Mouse (Mus musculus) testis, adult 2 months (tissue): ENCODE results near the gene Kcnd3. TPM values are rescaled to one million over a fixed set of nuclear protein-coding genes. Genes with fewer than 3 reads are reported as not detected.

Experiments
- H3K27ac ChIP-seq: fragments of 200-500 bp; 2 replicates; pipeline ENCODE4 v1.5.1; 2012; ENCODE audit warnings: low read depth, low read length; ENCODE audit not compliant: control insufficient read depth, insufficient read depth
- H3K27me3 ChIP-seq: fragments of 200-500 bp; 2 replicates; pipeline ENCODE4 v1.6.1; 2012; ENCODE audit warnings: mild to moderate bottlenecking, low read length, moderate library complexity; ENCODE audit not compliant: control insufficient read depth, insufficient read depth
- H3K36me3 ChIP-seq: fragments of 200-500 bp; 2 replicates; pipeline ENCODE4 v1.6.1; 2012; ENCODE audit warnings: mild to moderate bottlenecking, low read length; ENCODE audit not compliant: control insufficient read depth, insufficient read depth
- H3K4me1 ChIP-seq: fragments of 200-500 bp; 2 replicates; pipeline ENCODE4 v1.6.1; 2012; ENCODE audit warnings: low read length; ENCODE audit not compliant: control insufficient read depth, insufficient read depth
- H3K4me3 ChIP-seq: fragments of 200-500 bp; 2 replicates; pipeline ENCODE4 v1.5.1; 2012; ENCODE audit warnings: low read depth, mild to moderate bottlenecking, low read length, moderate library complexity, mixed read lengths; ENCODE audit not compliant: control insufficient read depth
- CTCF ChIP-seq: fragments of 200-500 bp; IDR thresholded peaks from 2 replicates; pipeline ENCODE4 v1.5.1; 2012; ENCODE audit warnings: low read depth, mild to moderate bottlenecking, inconsistent platforms, low read length, moderate library complexity; ENCODE audit not compliant: control insufficient read depth, insufficient read depth, insufficient replicate concordance
- POLR2A ChIP-seq: fragments of 200-500 bp; IDR thresholded peaks from 2 replicates; pipeline ENCODE4 v1.6.1; 2012; ENCODE audit warnings: low read depth, mild to moderate bottlenecking, inconsistent platforms, low read length, moderate library complexity; ENCODE audit not compliant: control insufficient read depth
- polyA plus RNA-seq: library from polyadenylated mRNA; depleted of rRNA; stranded (reverse); fragments of >200 nt; gene quantifications from 2 replicates; pipeline ENCODE4 v1.2.3, GENCODE M21; 2012; rRNA removed

Kcnd3 gene
- 3.6 and 4.6 TPM in 2 replicates for polyA plus RNA-seq

DNA sequence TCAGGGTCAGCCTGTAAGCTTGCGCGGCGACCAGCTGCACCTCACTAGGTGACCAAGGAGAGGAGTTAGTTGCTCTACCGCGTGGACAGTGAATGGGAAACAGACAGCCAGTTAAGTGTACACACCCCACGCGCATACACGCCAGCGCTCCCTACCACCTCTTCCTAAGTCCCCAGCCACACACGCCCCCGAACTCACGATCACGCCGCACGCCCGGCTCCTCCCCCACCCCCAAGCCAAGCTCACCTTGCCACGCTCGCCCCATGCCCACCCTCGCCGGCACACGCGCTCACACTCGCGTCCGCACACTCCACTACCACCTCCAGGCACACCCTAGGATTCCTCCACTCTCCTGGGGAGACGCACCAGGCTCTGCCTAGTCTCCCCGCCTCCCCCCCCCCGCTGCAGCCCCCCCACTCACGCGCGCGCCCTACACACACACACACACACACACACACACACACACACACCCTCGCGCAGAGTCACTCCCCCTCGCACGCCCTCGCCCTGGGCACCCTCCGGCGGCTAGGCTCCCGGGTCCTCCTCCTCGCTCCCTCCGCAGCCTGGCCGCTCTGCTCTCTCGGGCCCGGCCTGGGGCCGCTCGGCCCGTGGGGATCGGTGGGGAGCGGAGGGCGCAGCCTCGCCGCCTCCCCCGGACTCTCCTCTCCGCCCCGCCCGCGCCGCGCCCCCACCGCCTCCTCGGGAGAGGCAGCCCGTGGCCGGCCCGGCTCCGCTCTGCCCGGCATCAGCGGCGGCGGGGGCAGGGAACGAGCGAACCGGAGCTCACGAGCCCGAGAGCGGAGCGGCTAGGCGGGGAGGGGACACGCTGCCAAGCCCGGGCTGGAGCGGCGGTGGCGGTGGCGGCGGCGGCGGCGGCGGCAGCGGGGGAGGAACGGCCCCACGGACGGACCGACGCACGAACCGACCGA is at the start of gene Kcnd3:
TSS of gene Kcnd3 (plus strand) at position 704 of the 929 bp plus-strand sequence.
- no peaks in the 10 kb centered on the region for H3K36me3 ChIP-seq
- H3K27ac ChIP-seq, result peak within 1 kb of the TSS; percentile 76
- no peaks in the 10 kb centered on the region for H3K27me3 ChIP-seq
- H3K4me1 ChIP-seq, result peaks cover 9% of the 10 kb centered on the region
- H3K4me3 ChIP-seq, result peak within 1 kb of the TSS; percentile 84
- no peak for TF ChIP-seq CTCF
- no peak for TF ChIP-seq POLR2A

DNA sequence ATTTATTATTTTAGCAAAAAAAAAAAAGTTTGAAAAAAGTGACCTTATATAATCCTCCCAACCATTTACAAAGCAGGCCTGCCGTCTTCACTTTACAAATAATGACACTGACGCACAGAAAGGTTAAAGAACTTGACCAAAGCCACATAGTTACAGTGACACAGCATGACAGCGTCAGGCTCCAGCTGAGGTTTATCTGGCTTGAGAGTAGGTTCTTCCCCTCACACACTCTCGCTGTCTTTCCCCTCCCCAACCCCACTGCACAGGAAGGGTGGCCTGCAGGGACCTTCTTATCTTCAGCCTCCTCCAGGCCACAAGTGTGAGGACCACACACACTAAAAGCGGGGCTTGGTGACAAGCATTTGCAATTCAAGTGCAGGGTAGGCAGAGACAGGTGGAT is 49.5 kb upstream of the Kcnd3 start:
- no peak overlapping the region for H3K27ac ChIP-seq
- H3K4me1 ChIP-seq, result no peaks in the 10 kb centered on the region; the same call in 1 of the 2 replicates
- no peaks in the 10 kb centered on the region for H3K27me3 ChIP-seq
- H3K36me3 ChIP-seq, result no peaks in the 10 kb centered on the region
- no peak for TF ChIP-seq CTCF
- TF ChIP-seq POLR2A, result no peak
- no peak overlapping the region for H3K4me3 ChIP-seq

DNA sequence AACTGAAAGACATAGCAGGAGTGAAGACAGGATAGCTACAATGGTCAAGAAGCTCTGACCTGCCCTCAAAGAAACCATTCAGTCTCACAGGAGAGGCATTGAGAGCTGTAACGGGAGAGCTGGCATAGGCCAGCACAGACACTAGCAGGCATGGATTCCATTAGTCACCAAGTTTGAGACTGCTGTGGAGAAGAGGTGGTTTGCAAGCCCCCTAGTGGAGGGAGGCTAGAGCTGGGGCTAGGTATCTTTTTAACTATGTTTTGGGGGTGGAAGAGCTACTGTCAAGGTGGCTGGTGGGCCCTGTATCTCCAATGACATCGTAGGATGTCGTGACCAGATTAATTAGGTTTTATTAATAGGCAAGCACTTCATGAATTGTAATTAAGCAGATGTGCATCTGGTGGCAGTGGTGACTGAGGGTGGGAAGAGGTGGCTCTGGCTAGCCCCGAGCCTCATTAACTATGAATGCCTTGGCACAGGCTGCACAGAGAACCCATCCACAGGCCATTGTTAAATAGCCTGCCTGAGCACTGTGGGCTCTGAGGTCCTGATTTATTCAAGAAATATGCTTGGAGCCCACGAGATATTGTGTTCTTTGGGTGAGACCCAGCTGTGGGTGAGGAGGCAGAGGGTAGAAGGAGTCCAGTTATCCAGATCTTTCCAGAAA is 48.6 kb upstream of the Kcnd3 start:
- H3K36me3 ChIP-seq, result no peaks in the 10 kb centered on the region
- no peak for TF ChIP-seq CTCF
- no peak for TF ChIP-seq POLR2A
- H3K27me3 ChIP-seq, result no peaks in the 10 kb centered on the region
- H3K4me3 ChIP-seq, result no peak overlapping the region
- H3K27ac ChIP-seq, result no peak overlapping the region
- no peaks in the 10 kb centered on the region; the same call in 1 of the 2 replicates for H3K4me1 ChIP-seq

DNA sequence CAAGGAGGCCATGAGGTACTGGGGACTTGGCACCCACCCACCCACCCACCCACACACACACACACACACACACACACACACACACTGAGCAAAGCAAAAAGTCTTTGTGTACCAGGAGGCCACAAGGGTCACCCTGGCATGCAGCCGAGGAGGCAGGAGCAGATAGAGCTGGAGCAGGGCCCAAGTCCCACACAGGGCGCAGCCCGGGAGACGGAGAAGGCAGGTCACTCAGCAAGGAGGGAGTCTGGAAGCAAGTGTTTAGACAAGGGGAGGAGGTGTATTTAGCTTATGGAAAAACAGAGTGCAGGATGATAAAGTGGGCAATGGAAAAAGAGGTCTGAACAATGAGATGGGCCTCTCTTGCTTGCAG is 48.1 kb upstream of the Kcnd3 start:
- Histone ChIP-seq H3K4me1 (no peaks in the 10 kb centered on the region; the same call in 1 of the 2 replicates), H3K27me3 (no peaks in the 10 kb centered on the region), H3K27ac (no peak overlapping the region), H3K36me3 (no peaks in the 10 kb centered on the region), H3K4me3 (no peak overlapping the region)
- no peak for TF ChIP-seq CTCF
- TF ChIP-seq POLR2A, result no peak

DNA sequence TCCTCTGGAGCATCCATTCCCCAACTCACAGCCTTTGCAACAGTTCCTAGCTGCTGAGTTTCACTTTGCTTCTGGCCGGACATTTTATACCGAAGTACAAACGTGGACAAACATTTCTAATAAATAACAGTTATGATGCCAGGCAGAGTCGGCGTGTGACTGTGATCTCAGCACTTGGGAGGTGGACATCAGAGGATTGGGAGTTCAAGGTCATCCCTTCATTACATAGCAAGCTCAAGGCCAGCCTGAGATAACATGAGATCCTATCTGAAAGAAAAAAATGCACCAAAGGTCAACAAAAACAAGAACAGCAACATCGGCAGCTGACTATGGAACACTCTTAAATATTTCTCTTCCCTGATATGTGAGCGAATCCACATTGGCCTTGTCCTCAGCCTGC is 46.6 kb upstream of the Kcnd3 start:
- peak overlapping the region; percentile 39 for H3K27ac ChIP-seq
- no peaks in the 10 kb centered on the region for H3K36me3 ChIP-seq
- H3K4me3 ChIP-seq, result no peak overlapping the region
- no peak for TF ChIP-seq CTCF
- TF ChIP-seq POLR2A, result no peak
- no peaks in the 10 kb centered on the region; the same call in 1 of the 2 replicates for H3K4me1 ChIP-seq
- H3K27me3 ChIP-seq, result no peaks in the 10 kb centered on the region

DNA sequence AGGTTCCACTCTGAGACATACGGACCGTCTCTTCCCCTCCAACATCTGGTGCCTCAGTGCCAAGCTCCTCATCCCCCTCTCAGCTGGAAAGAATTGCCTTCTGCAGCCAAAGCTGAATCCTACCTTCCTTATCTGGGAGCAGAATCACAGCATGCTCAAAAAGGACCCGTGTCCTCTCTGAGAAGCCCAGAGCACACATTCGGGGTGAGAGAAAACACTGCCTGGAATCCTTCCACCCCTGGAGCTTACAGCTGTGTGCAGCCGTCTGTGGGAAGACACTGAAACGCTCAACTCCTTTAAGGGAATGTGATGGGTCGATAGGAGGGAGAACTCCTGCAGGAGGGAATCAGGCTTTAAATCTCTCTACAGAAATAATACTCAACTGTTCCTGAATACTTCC is 46.1 kb upstream of the Kcnd3 start:
- Histone ChIP-seq H3K4me1 (no peaks in the 10 kb centered on the region; the same call in 1 of the 2 replicates), H3K27me3 (no peaks in the 10 kb centered on the region), H3K27ac (peak overlapping the region; percentile 39), H3K4me3 (no peak overlapping the region), H3K36me3 (no peaks in the 10 kb centered on the region)
- TF ChIP-seq CTCF (no peak), POLR2A (no peak)

DNA sequence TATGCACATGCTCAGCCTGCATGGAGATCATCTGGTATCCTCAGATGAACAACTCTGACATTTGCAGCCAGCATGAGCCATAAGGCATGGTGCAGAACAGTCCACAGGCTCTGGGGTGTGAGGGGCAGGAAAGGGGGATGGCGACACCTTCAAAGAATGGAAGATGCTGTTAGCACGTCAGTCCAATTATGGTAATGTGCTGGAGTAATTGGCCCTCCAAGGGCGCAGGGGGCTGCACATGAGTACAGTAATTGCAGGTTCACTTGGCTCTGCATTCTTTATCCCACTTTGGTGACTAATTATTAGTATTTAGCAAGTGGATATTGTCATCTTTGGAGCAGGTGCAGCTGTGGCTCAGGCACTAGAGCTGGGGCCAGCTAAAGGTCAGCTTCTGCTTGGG is 43.9 kb upstream of the Kcnd3 start:
- TF ChIP-seq POLR2A (no peak), CTCF (no peak)
- Histone ChIP-seq H3K4me3 (no peak overlapping the region), H3K4me1 (no peaks in the 10 kb centered on the region; the same call in 1 of the 2 replicates), H3K27ac (no peak overlapping the region), H3K27me3 (no peaks in the 10 kb centered on the region), H3K36me3 (no peaks in the 10 kb centered on the region)
